Mouse (Mus musculus): ENCODE data around the gene Gm9774.

Gene Gm9774

GRCm38 (mm10) chr3:92429323-92429722 is at the start of gene Gm9774:
Gm9774 (minus strand) TSS chr3:92429423.
- DNase-seq (ENCODE audit: low spot score): no peak

- no peak for DNase-seq (ENCODE audit: low spot score)
Measured at GRCm38 (mm10) chr3:92470111-92470510, 40.9 kb upstream of the Gm9774 start.

DNA sequence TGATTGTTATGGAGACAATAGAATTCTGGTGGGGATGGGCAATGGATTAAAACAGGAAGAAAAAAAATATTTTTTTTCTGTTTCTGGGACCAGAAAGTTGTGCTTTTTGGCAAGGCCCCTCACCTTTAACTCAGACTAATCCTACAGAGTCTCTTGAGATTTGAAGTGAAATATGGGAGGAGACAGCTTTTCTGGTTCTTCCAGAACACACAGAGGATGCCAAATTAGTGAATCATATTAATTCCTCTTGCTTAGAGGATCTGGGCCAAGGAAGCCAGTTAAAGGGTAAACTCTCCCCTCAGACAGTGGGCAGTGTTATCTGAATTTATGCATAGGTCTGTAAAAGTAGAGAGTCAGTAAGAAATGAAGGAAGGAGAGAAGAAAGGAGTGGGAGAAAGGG is 38.2 kb upstream of the Gm9774 start:
- DNase-seq (ENCODE audit: low spot score): no peak

DNA sequence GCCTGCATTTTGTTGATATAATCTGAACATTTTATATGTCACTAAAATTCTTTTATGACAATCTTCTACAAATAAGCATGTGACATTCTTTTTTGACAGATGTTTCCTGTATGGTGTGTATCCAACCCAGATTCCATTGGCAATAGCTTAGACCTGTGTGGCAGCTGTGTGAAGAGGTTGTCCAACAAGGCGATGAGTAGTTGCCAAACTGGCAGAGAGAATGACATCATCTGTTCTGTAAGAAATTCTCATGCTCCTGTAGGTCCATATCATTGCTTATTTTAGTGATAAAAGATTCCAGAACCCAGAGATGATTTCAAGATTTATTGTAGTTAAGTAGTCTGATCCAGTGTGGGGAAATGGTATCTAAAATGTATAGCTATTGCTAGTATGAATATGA is 37.4 kb upstream of the Gm9774 start:
- DNase-seq (ENCODE audit: low spot score): no peak

DNA sequence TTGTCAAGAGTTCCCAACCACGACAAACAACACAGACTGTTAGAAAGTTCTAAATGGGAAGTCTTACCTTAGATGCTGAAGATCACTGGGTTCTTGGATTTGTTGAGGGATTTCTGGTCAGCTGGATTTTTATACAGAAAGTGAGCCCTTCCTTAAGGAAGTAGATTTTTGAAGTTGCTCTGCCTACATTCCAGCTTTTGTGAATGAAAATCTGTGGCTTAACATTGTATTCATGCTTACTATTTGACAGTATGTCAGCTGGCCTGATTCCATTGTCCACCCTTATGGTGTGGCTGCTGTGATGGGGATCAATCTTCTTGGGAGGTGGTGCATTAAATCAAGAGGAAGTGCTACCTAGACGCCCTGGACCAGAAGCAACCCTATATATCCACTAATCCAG is 29.4 kb upstream of the Gm9774 start, which contains the start of gene Sprr3:
Gene Sprr3, minus strand, starts transcription at position 101 of the 400 bp plus-strand sequence.
- no peak for DNase-seq (ENCODE audit: low spot score)

GRCm38 (mm10) chr3:92455151-92455550 is 25.9 kb upstream of the Gm9774 start:
- DNase-seq (ENCODE audit: low spot score): no peak

DNA sequence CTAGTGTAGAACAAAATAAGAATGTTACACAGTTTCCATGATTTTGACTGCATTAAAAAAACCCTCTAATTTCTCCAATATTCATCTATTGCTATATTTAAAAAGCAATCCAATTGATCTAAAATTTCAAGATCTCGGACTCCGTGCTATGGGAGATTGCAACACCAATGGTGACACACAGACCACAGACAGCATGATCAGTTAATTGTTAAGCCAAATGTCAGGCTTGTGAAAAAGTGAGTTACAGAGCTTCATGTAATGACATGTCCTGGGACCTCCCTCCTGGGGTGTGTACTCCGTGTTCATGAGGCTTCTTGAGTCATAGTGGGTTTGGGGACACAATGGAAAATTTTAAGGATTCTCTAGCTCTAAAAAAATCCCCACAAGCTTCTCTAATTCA is 11.0 kb upstream of the Gm9774 start:
- no peak for DNase-seq (ENCODE audit: low spot score)

GRCm38 (mm10) chr3:92438689-92439088 is 9.5 kb upstream of the Gm9774 start, which contains the start of gene Sprr1b:
Sprr1b (minus strand) TSS chr3:92438789.
- DNase-seq (ENCODE audit: low spot score): no peak

GRCm38 (mm10) chr3:92432282-92432681 is 3.1 kb upstream of the Gm9774 start, which contains the start of gene Sprr2k:
Sprr2k (plus strand) TSS chr3:92432582.
- no peak for DNase-seq (ENCODE audit: low spot score)

GRCm38 (mm10) chr3:92417782-92418181 is 11.4 kb downstream of the Gm9774 start, which contains the start of gene Sprr2j-ps:
Sprr2j-ps (plus strand) TSS chr3:92418082.
- DNase-seq (ENCODE audit: low spot score): no peak

- no peak for DNase-seq (ENCODE audit: low spot score)
Measured at GRCm38 (mm10) chr3:92407691-92408090, 21.5 kb downstream of the Gm9774 start, which contains the start of gene Sprr2i. Sprr2i (plus strand) TSS chr3:92407991.

DNA sequence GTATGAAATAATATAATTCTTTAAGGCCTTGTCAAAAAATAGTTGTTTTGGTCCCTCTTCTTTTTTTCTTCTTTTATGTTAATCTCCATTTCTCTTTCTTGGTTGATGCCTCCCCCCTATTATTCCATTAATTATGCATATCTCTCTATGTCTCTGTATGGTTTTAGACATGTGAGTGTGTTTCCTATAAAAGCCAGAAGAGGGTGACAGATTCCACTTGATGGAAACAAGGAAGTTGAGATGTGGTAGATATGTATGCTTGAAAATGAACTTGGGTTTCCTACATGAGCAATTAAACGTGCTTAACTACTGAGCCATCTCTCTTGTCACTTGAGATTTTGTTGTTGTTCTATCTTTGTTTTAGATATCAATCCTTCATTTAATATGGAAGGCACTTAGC is 34.9 kb downstream of the Gm9774 start:
- no peak for DNase-seq (ENCODE audit: low spot score)

GRCm38 (mm10) chr3:92385385-92385784 is 43.8 kb downstream of the Gm9774 start, which contains the start of gene Sprr2h:
Sprr2h (plus strand) TSS chr3:92385685.
- no peak for DNase-seq (ENCODE audit: low spot score)

Measured in yolk sac, embryonic 10.5 days (tissue).